Mouse (Mus musculus) bone marrow macrophage, adult 2 months (primary cell): ENCODE data around the gene Tsr1. TPM values are rescaled to one million over a fixed set of nuclear protein-coding genes. Genes with fewer than 3 reads are reported as not detected.

ENCODE experiments used
- H3K27ac ChIP-seq: 2 replicates; pipeline ENCODE4 v1.5.1; 2012; ENCODE audit warnings: low read depth, low read length; ENCODE audit not compliant: insufficient read depth
- H3K4me1 ChIP-seq: 2 replicates; pipeline ENCODE4 v1.6.1; 2012; ENCODE audit warnings: low read length; ENCODE audit not compliant: control insufficient read depth, insufficient read depth
- H3K4me3 ChIP-seq: 2 replicates; pipeline ENCODE4 v1.5.1; 2012; ENCODE audit warnings: mild to moderate bottlenecking, low read length, moderate library complexity; ENCODE audit not compliant: insufficient read depth
- CTCF ChIP-seq: IDR thresholded peaks from 2 replicates; pipeline ENCODE4 v1.5.1; 2012; ENCODE audit warnings: low read depth, mild to moderate bottlenecking, low read length, moderate library complexity
- POLR2A ChIP-seq: IDR thresholded peaks from 2 replicates; pipeline ENCODE4 v1.6.1; 2012; ENCODE audit warnings: mild to moderate bottlenecking, low read depth, low read length, borderline replicate concordance
- polyA plus RNA-seq: library from polyadenylated mRNA; stranded (reverse); fragments of >200 nt; gene quantifications from 2 replicates; pipeline ENCODE4 v1.2.4, GENCODE M21; 2012; ENCODE audit not compliant: missing spikeins, insufficient read depth, insufficient read length

The Tsr1 gene
- polyA plus RNA-seq = 6.6 and 7.9 TPM in 2 replicates

DNA sequence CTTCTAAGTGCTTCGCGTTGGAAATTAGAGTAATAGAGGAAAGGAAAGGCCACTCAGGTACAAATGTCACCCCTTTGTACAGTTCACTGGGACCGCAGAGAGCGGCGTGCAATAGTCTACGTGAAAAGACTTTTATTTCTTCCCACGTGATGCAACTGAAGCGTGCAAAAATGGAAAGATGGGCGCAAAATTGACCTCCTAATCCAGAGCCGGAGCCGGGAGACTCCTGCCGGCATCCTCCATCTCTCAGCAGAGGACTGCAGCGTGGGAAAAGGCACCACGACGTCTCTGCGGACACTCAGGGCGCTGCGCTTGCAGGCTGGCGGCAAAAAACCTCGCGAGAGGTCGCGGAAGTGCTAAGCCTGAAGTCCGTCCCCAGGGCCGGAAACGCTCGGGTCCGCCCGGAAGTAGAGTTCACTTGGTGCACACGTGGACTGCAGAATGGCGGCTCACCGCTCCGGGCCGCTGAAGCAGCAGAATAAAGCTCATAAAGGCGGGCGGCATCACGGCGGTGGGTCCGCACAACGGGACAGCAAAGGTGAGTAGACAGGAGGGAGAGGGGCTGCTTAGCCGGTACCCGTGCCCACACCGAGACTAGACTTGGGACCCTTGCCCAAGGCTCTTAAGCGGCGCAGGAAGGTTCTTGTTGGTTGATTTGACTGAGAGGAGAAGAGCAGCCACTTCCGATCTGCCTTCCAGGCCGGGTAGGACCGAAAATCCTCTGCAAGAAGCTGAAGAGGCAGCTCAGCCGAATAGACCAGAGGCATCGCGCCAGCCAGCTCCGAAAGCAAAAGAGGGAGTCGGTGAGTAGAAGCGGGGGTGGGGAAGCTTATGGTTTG lies at the start of gene Tsr1:
Gene Tsr1 (plus strand): TSS at position 394 of the 839 bp plus-strand sequence.
- H3K4me1 ChIP-seq = 0 out of 2 replicates have a peak, but pooled peaks cover 8% of the 10 kb centered on the region

GRCm38 (mm10) chr11:74850998-74851661 lies 46.7 kb upstream of the Tsr1 start:
- Histone ChIP-seq H3K27ac (no peak overlapping the region), H3K4me1 (no peaks in the 10 kb centered on the region), H3K4me3 (no peak overlapping the region)
- TF ChIP-seq POLR2A = no peak

More for the DNA sequence above, at the start of gene Tsr1:
- Histone ChIP-seq H3K27ac (peak within 1 kb of the TSS; percentile 63), H3K4me3 (peak within 1 kb of the TSS; percentile 89)
- TF ChIP-seq CTCF = no peak
- TF ChIP-seq POLR2A = no peak

- H3K4me1 ChIP-seq = no peaks in the 10 kb centered on the region
- no peak overlapping the region for H3K4me3 ChIP-seq
- H3K27ac ChIP-seq = no peak overlapping the region
- TF ChIP-seq POLR2A (no peak), CTCF (no peak)
These were observed 40.1 kb upstream of the Tsr1 start for GRCm38 (mm10) chr11:74857756-74858155.

- Histone ChIP-seq H3K27ac (no peak overlapping the region), H3K4me3 (no peak overlapping the region)
- TF ChIP-seq CTCF = no peak
- no peak for TF ChIP-seq POLR2A
These were observed 35.7 kb upstream of the Tsr1 start for GRCm38 (mm10) chr11:74862129-74862528.

GRCm38 (mm10) chr11:74863471-74863870 lies 34.4 kb upstream of the Tsr1 start:
- Histone ChIP-seq H3K4me1 (no peaks in the 10 kb centered on the region), H3K27ac (no peak overlapping the region), H3K4me3 (no peak overlapping the region)
- TF ChIP-seq POLR2A (no peak), CTCF (no peak)

More at GRCm38 (mm10) chr11:74862129-74862528, 35.7 kb upstream of the Tsr1 start:
- no peaks in the 10 kb centered on the region for H3K4me1 ChIP-seq

- Histone ChIP-seq H3K4me3 (no peak overlapping the region), H3K4me1 (no peaks in the 10 kb centered on the region), H3K27ac (no peak overlapping the region)
- TF ChIP-seq POLR2A = no peak
- TF ChIP-seq CTCF = no peak
These were observed 33.5 kb upstream of the Tsr1 start for GRCm38 (mm10) chr11:74864421-74864820.

DNA sequence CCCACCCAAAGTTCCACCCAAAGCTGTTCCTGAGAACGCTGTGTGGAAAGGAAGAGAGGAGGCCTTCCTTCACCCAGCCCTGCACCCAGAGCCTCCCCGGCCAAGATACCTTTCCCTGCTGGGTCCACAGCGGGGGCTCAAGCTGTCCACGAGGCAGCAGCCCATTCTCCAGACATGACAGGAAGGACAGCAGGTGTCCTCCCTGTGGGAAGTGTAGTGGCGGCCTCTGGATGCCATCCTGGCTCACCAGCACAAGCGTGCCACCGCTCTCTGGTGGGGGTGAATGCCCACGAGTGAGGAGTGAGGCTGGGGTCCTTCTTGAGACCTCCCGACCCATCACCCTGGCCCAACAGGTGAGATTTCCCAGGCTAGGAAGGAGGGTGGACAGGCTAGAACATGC lies 32.6 kb upstream of the Tsr1 start:
- Histone ChIP-seq H3K4me3 (no peak overlapping the region), H3K4me1 (no peaks in the 10 kb centered on the region), H3K27ac (no peak overlapping the region)
- TF ChIP-seq CTCF (no peak), POLR2A (no peak)

DNA sequence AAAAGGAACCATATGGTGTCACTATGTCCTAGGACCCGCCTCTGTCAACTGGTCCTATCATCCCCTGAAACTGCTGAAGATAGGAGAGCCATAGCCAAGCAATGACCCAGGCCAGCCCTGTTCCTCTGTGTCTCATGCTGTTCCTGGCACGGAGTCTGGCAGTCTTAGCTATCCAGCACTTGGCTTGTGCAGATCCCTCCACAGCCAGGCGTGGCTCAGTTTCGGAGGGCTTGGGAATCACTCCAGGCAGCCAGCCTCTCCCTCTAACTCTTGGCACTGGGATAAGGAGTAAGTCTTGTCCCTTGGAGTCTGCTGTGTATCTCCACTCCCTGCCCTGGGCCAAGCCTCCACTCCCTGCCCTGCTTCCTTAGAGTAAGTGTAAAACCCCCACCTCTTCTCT lies 31.2 kb upstream of the Tsr1 start:
- Histone ChIP-seq H3K27ac (no peak overlapping the region), H3K4me3 (no peak overlapping the region), H3K4me1 (no peaks in the 10 kb centered on the region)
- TF ChIP-seq POLR2A (no peak), CTCF (no peak)

GRCm38 (mm10) chr11:74867181-74867580 lies 30.7 kb upstream of the Tsr1 start:
- H3K27ac ChIP-seq = no peak overlapping the region
- H3K4me3 ChIP-seq = no peak overlapping the region
- no peak for TF ChIP-seq CTCF
- no peak for TF ChIP-seq POLR2A
- no peaks in the 10 kb centered on the region for H3K4me1 ChIP-seq

GRCm38 (mm10) chr11:74868046-74868760 lies 29.7 kb upstream of the Tsr1 start:
- TF ChIP-seq CTCF = no peak
- TF ChIP-seq POLR2A = no peak
- Histone ChIP-seq H3K4me1 (no peaks in the 10 kb centered on the region), H3K27ac (no peak overlapping the region), H3K4me3 (no peak overlapping the region)
